Comparison of ENCODE assay signal across 8 mouse cellular contexts in the genomic region with DNA sequence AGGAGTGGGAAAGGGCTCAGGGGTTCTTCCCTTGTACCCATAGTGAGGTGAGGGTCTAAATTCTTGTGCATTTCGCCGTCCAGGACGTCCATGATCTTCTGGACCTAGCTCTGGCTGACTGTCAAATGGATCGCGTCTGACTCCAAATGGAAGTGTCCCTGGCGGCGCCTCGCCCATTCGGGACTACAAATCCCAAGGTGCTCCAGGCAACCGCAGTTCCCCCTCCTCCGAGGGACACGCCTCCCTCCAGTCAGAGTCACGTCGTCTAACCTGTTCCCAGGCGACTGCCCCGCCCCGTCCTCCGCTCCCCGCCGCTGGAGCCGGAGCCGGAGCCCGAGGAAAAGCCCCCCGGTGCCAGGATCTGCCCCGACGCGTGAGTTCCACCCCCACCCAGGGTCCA. TPM values are rescaled to one million over a fixed set of nuclear protein-coding genes. Genes with fewer than 3 reads are reported as not detected.
DNase-seq lines count a peak whose midpoint lies in the region; ATAC-seq lines count a peak whose summit lies in the region.

No protein-coding gene starts in this region.

- no peaks in the 10 kb centered on the region for H3K9me3 ChIP-seq in heart, embryonic 14.5 days (ENCODE audit: control insufficient read depth, low read length)
- no peaks in the 10 kb centered on the region for H3K9me3 ChIP-seq in liver, embryonic 12.5 days (replicated peaks)
- no peaks in the 10 kb centered on the region for H3K9me3 ChIP-seq in stomach, embryonic 16.5 days (replicated peaks; ENCODE audit: control insufficient read depth, low read length)

- H3K27ac ChIP-seq in heart, embryonic 14.5 days (replicated peaks in 1 of 2; ENCODE audit: control insufficient read depth in 1 of 2, insufficient read depth in 1 of 2, low read depth in 2 of 2, low read length in 2 of 2): peak overlapping the region; percentile 87 to 92
- peak overlapping the region; percentile 82 for H3K27ac ChIP-seq in liver, embryonic 12.5 days
- peak overlapping the region; percentile 82 for H3K27ac ChIP-seq in stomach, embryonic 16.5 days (ENCODE audit: low read length)

- peak; percentile 77 for DNase-seq in c-Kit-negative CD71-positive TER-119-positive erythroid progenitor cells, embryonic 14.5 days (ENCODE audit: low read depth, low spot score)
- DNase-seq in fibroblast of lung, adult 2 months (ENCODE audit: low read depth): peak; percentile 86
- DNase-seq in kidney, postnatal 14 days: peak; percentile 95
- DNase-seq in naive thymus-derived CD4-positive, alpha-beta T cell, adult 2 months (ENCODE audit: low read depth): peak; percentile 66

- H3K9ac ChIP-seq in heart, embryonic 14.5 days (ENCODE audit: low read length): peak overlapping the region; percentile 74
- H3K9ac ChIP-seq in liver, embryonic 12.5 days: peak overlapping the region; percentile 77
- H3K9ac ChIP-seq in stomach, embryonic 16.5 days (ENCODE audit: low read length): peak overlapping the region; percentile 81

- WGBS in heart, embryonic 14.5 days: under 1% methylated on average over 27 of the region's 27 CpGs
- WGBS in liver, embryonic 12.5 days (ENCODE audit: insufficient replicate concordance): 2% methylated on average over 27 of the region's 27 CpGs
- under 1% methylated on average over 27 of the region's 27 CpGs for WGBS in stomach, embryonic 16.5 days

- ATAC-seq in CD4-positive, CD25-positive, alpha-beta regulatory T cell, adult 4 months: peak; percentile 44
- ATAC-seq in heart, embryonic 14.5 days (ENCODE audit: insufficient number of reproducible peaks, insufficient read depth, low FRiP score, low read depth): peak; percentile 76
- ATAC-seq in liver, embryonic 12.5 days: peak; percentile 80
- ATAC-seq in stomach, embryonic 16.5 days (ENCODE audit: insufficient read depth, low FRiP score): peak; percentile 78

- H3K4me3 ChIP-seq in heart, embryonic 14.5 days (ENCODE audit: control insufficient read depth in 1 of 2, insufficient read depth in 1 of 2, low read depth in 1 of 2, low read length in 2 of 2): peak overlapping the region; percentile 56 to 65
- H3K4me3 ChIP-seq in liver, embryonic 12.5 days: peak overlapping the region; percentile 72
- H3K4me3 ChIP-seq in stomach, embryonic 16.5 days (replicated peaks; ENCODE audit: low read length): peak overlapping the region; percentile 73

- H3K4me2 ChIP-seq in heart, embryonic 14.5 days (ENCODE audit: low read length): peak overlapping the region; percentile 80
- peak overlapping the region; percentile 100 for H3K4me2 ChIP-seq in liver, embryonic 12.5 days
- peak overlapping the region; percentile 87 for H3K4me2 ChIP-seq in stomach, embryonic 16.5 days (ENCODE audit: low read depth, low read length)

- peaks cover 24 to 43% of the 10 kb centered on the region in 2 experiments for H3K4me1 ChIP-seq in heart, embryonic 14.5 days (ENCODE audit: control insufficient read depth in 2 of 2, insufficient read depth in 2 of 2, low read length in 2 of 2)
- H3K4me1 ChIP-seq in liver, embryonic 12.5 days: peaks cover 64% of the 10 kb centered on the region
- H3K4me1 ChIP-seq in stomach, embryonic 16.5 days (ENCODE audit: control insufficient read depth, insufficient read depth, low read length): peaks cover 36% of the 10 kb centered on the region

- no peaks in the 10 kb centered on the region for H3K27me3 ChIP-seq in heart, embryonic 14.5 days (ENCODE audit: control insufficient read depth, insufficient read depth, low read length)
- peaks cover 17% of the 10 kb centered on the region for H3K27me3 ChIP-seq in liver, embryonic 12.5 days (replicated peaks)
- no peaks in the 10 kb centered on the region for H3K27me3 ChIP-seq in stomach, embryonic 16.5 days (ENCODE audit: control insufficient read depth, insufficient read depth, low read length)

- peaks cover 19% of the 10 kb centered on the region for H3K36me3 ChIP-seq in heart, embryonic 14.5 days (ENCODE audit: control insufficient read depth, insufficient read depth, low read length)
- peaks cover 21% of the 10 kb centered on the region for H3K36me3 ChIP-seq in liver, embryonic 12.5 days
- 0 out of 2 replicates have a peak, but pooled peaks cover 6% of the 10 kb centered on the region for H3K36me3 ChIP-seq in stomach, embryonic 16.5 days (ENCODE audit: control insufficient read depth, insufficient read depth, low read length)

RNA-seq across cellular contexts. Expression of a gene that starts 1.4 kb away (rescaled TPM):
- polyA plus RNA-seq in CD4-positive, CD25-positive, alpha-beta regulatory T cell, adult 4 months (2017; shearing (Covaris generic)): not detected
- 15.2 and 15.4 TPM in 2 replicates for polyA plus RNA-seq in heart, embryonic 14.5 days (2014; fragmentation: Nextera tagmentation; extraction: Ambion mirVana)
- polyA plus RNA-seq in liver, embryonic 12.5 days (2016; fragmentation: Nextera tagmentation; extraction: Ambion mirVana): 1.7 and 1.9 TPM in 2 replicates
- 7.8 and 9.6 TPM in 2 replicates for polyA plus RNA-seq in stomach, embryonic 16.5 days (2015; fragmentation: Nextera tagmentation; extraction: Ambion mirVana)

RNA-seq across cellular contexts. Expression of a gene that starts 1.7 kb away (rescaled TPM):
- polyA plus RNA-seq in CD4-positive, CD25-positive, alpha-beta regulatory T cell, adult 4 months (2017; shearing (Covaris generic)): 10 to 100 TPM; 15.8 to 17.6 TPM
- polyA plus RNA-seq in heart, embryonic 14.5 days (2014; fragmentation: Nextera tagmentation; extraction: Ambion mirVana): 12.7 and 15.7 TPM in 2 replicates
- 19.5 and 19.9 TPM in 2 replicates for polyA plus RNA-seq in liver, embryonic 12.5 days (2016; fragmentation: Nextera tagmentation; extraction: Ambion mirVana)
- 22.9 and 23.0 TPM in 2 replicates for polyA plus RNA-seq in stomach, embryonic 16.5 days (2015; fragmentation: Nextera tagmentation; extraction: Ambion mirVana)

RNA-seq across cellular contexts. Expression of a gene that starts 16.4 kb away (rescaled TPM):
- 10 to 100 TPM; 71.2 to 78.1 TPM for polyA plus RNA-seq in CD4-positive, CD25-positive, alpha-beta regulatory T cell, adult 4 months (2017; shearing (Covaris generic))
- polyA plus RNA-seq in heart, embryonic 14.5 days (2014; fragmentation: Nextera tagmentation; extraction: Ambion mirVana): 60.0 and 68.7 TPM in 2 replicates
- polyA plus RNA-seq in liver, embryonic 12.5 days (2016; fragmentation: Nextera tagmentation; extraction: Ambion mirVana): 25.8 and 31.5 TPM in 2 replicates
- 61.4 and 66.5 TPM in 2 replicates for polyA plus RNA-seq in stomach, embryonic 16.5 days (2015; fragmentation: Nextera tagmentation; extraction: Ambion mirVana)

RNA-seq across cellular contexts. Expression of a gene that starts 20.9 kb away (rescaled TPM):
- polyA plus RNA-seq in CD4-positive, CD25-positive, alpha-beta regulatory T cell, adult 4 months (2017; shearing (Covaris generic)): 10 to 100 TPM; 10.1 to 11.6 TPM
- 4.8 and 6.6 TPM in 2 replicates for polyA plus RNA-seq in heart, embryonic 14.5 days (2014; fragmentation: Nextera tagmentation; extraction: Ambion mirVana)
- polyA plus RNA-seq in liver, embryonic 12.5 days (2016; fragmentation: Nextera tagmentation; extraction: Ambion mirVana): 9.9 and 10.9 TPM in 2 replicates
- 11.7 and 11.8 TPM in 2 replicates for polyA plus RNA-seq in stomach, embryonic 16.5 days (2015; fragmentation: Nextera tagmentation; extraction: Ambion mirVana)

RNA-seq across cellular contexts. Expression of a gene that starts 43.0 kb away (rescaled TPM):
- polyA plus RNA-seq in CD4-positive, CD25-positive, alpha-beta regulatory T cell, adult 4 months (2017; shearing (Covaris generic)): 1 to 10 TPM; 2.6 to 3.3 TPM
- 1.8 and 1.9 TPM in 2 replicates for polyA plus RNA-seq in heart, embryonic 14.5 days (2014; fragmentation: Nextera tagmentation; extraction: Ambion mirVana)
- 0.58 and 1.2 TPM in 2 replicates for polyA plus RNA-seq in liver, embryonic 12.5 days (2016; fragmentation: Nextera tagmentation; extraction: Ambion mirVana)
- polyA plus RNA-seq in stomach, embryonic 16.5 days (2015; fragmentation: Nextera tagmentation; extraction: Ambion mirVana): 13.3 and 15.8 TPM in 2 replicates

Comparison
In these comparisons a context has a peak if more than half of its experiments do, and no peak if none do; other contexts are left out.
1. Peak in every context shown above with its lines: DNase-seq, ATAC-seq, H3K4me3 ChIP-seq and H3K27ac ChIP-seq.